Mouse (Mus musculus): ENCODE results near the gene Fcho2.
"Not testable (repeated sequence)": the region's sequence is repeated elsewhere in the genome, so short reads cannot be mapped to it uniquely, and the experiment has no call there.

GRCm38 (mm10) chr13:98816981-98817660, 1.9 kb upstream of the Fcho2 start:
- not testable (repeated sequence) for TF ChIP-seq TAL1, GATA1 (IDR thresholded peaks at IDR 0.05; ENCODE audit: low read length)

Measured in erythroblast, embryonic 14.5 days (primary cell).